Mouse (Mus musculus) spleen, postnatal 36 days (tissue): ENCODE results near the gene Abcc6.
A peak's percentile ranks its signal among the peaks of the same experiment; 100 is the strongest.

Source experiments
- DNase-seq, 2 experiments: peaks; one replicate each; pipeline ENCODE4 v3.0.0; 2022; ENCODE audit warnings: low spot score in 2 of 2, mixed read lengths in 1 of 2

Gene Abcc6

DNA sequence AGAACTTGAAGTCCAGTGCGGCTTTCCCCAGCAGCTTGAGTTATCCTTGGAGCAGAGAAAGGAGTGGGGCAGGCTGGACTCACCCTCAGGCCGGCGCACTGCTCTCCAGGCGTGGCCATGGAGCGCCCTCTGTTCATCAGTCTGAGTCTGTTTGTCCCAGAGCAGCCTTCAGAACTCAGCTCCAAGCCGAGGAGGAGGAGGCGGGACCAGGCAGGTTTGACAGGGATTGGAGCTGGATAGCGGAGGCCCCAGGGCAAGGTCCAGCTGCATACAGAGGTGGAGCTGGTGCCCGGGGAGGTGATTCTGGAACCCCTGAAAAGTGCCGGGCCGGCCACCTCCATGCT is at the start of gene Abcc6:
Gene Abcc6, minus strand, starts transcription at position 158 of the 344 bp plus-strand sequence.
- no peak for DNase-seq

DNA sequence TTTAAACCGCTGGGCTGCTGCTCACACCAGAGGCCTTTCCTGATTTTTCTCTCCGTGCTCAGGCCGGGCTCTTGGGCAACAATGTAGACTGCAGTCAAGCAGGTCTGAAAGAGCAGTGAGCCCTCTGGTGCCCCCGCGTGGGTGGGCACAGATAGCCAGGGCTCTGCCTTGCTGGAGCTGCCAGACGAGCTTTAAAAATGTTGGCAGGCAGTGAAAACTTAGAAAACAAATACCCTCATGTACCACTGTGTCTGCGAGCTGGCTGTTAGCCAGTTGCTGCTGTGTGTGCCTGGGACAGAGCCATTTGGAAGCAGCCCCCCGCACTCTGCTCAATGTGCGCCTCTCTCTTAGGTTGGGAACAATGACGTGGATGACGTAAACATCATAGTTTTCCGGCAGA is 47.6 kb upstream of the Abcc6 start:
- DNase-seq = no peak

DNA sequence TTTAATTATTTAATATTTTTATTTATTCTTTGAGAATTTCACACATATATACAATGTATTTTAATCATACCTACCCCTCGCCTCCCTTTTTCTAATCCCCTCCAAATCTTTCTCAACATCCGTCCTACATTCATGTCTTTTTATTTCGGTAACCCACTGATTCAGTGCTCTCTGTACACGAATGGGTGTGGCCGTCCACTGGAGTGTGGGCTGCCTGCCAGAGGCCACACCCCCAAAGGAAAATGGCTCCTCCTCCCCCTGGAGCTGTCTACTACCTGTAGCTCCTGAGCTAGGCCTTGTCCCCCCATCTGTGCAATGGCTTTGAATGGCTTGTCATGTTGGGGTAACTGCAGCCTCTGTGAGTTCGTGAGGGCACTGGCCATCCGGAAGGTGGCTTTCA is 46.7 kb upstream of the Abcc6 start:
- DNase-seq = no peak

DNA sequence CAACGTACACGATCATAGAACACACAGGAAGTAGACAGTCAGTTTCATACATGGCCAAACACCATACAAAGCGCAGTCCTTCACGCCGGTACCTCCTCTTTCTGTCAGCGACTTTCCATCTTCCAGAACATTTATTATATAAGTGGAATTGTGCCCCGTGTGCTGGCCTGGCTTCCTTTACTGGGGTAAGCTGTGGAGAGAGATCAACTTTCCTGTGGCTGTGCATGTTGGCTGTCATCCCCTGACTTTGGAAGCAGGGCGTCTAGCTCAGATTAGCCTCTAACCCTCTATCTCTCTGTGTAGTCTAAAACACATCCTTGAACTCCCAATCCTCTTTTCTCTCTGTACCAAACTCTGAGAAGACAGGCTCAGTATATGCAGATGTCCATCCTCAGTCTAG is 38.7 kb upstream of the Abcc6 start:
- no peak for DNase-seq

DNA sequence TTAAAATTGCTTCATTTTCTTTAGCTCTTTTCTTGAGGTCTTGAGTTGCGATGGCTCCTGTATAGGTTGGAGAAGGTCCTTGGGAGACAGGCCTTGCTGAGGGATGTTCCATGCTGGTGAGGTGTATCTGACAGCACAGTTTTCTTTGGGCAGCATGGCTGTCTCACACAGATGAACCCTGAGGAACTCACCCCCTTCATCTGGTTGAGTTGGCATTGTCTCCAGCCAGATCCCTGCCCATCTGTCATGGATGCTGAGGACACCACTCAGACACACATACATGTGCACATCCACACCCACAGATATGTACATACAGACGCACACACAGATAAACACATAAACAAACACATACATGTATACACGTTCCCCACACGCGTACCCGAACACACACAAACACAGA is 33.2 kb upstream of the Abcc6 start:
- no peak for DNase-seq

DNA sequence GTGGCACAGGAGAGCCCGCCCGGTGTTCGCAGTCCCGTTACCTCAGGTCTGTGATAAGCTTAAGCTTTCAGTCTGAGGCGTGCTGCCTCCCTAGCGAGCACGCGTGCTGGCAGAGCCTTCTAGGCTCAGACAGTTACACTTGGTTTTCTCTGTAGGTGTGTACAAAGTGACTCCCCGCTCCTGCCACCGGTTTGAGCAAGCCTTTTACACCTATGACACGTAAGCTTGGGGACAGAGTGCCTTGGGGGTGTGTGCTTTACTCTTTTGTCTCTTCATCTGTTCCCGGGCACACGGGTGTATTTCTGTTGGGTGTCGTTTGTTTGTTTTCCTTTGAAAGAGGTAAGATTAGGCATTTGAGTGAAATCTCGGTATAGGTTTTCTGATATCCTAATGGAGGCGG is 31.5 kb upstream of the Abcc6 start:
- no peak for DNase-seq

DNA sequence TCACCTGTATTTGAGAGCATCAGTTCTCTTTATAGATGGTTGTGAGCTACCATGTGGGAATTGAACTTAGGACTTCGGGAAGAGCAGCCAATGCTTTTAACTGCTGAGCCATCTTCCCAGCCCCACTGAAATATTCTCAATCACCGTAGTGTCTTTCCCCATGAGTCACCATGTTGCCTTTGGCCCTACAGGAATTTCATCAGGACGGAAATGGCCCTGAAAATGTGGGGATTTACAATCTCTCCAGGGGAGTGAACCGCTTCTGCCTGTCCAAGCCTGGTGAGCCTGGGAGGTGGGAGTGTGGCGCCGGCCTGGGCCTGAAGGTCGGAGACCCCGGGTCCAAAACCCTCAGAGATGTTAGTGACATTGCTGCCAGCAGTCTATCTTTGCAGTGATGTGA is 30.6 kb upstream of the Abcc6 start:
- DNase-seq = no peak

DNA sequence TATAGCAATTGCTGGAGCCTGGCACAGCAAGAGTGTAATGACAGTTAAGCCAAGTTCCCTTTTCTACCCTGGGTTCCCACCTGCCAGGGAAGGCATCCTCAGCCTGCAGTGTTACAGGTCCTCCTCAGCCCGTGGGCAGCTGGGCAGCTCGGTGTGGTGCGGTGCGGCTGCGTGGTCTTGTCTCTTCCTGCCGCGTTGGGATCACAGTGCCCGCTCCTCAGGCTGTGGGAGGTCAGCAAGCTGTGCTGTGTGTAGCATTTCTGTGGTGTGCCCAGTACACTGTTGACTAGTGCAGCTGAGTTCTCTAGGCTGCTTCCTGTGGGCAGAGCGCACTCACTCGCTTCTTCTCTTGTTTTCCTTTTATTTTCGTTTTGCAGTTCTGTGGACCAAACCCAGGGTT is 28.8 kb upstream of the Abcc6 start:
- DNase-seq = peak; percentile 61 to 63

DNA sequence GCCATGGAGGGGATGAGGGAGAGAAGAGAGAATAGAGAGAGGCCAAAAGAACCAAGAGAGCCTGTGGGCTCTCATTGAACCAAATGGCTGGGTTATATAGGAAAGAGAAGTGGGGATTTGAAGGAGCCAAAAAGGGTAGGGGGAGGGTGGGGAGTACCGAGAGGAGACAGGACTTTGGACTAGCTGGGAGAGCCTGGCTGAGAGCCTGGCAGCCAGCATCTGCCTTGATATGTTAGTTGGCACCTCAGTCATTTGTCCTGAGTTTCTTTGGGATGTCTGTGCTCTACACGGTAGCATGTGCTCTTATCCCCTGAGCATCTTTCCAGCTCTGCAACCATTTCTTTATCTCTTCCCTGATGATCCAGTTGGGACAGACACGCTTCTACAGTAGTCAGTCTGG is 23.5 kb upstream of the Abcc6 start:
- no peak for DNase-seq

DNA sequence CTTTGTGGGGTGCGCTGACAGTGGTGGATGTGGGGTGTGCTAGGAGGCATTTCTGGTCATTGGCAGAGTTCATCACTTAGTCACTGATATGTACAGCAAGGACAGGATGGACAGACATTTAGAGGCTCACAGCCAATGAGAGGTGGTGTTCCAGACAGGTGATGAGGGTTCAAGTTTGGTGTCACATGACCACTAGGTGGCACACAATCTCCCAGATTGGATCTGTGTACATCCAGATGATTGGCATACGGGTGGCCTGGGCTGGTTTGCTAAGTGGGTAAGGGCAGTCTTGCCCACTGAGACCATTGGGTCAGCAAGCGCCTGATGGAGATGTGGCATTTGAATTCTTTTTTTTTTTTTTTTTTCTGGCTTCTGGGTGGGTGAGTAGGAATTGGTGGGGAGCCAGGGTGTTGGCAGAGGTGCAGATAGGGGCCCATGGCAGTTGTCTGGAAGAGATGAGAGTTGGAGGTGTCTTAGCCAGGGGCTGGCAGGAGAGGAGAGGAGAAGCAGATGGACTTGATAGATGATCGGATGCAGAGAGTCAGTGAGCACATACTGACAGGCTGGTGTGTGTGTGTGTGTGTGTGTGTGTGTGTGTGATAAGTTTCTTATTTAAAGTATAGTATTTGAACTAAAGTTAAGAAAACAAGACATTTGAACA is 22.2 kb upstream of the Abcc6 start:
- peak; percentile 13 to 28 for DNase-seq

DNA sequence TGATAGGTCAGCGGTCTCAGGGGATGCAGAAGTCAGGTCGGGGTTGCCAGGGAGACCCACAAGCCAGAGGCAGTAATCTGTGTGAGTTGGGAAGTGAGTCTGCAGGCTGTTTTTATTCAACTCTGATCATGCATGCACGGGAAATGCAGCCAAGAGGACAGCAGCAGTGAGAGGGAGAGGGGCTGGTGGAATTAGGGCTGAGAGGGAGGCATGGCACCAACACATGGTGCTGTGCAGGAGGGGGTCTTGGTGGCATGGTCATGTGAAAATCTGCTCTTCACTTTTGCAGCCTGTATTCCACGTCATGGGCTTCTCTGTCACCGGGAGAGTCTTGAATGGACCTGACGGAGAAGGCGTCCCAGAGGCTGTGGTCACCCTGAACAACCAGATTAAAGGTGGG is 19.9 kb upstream of the Abcc6 start:
- no peak for DNase-seq

DNA sequence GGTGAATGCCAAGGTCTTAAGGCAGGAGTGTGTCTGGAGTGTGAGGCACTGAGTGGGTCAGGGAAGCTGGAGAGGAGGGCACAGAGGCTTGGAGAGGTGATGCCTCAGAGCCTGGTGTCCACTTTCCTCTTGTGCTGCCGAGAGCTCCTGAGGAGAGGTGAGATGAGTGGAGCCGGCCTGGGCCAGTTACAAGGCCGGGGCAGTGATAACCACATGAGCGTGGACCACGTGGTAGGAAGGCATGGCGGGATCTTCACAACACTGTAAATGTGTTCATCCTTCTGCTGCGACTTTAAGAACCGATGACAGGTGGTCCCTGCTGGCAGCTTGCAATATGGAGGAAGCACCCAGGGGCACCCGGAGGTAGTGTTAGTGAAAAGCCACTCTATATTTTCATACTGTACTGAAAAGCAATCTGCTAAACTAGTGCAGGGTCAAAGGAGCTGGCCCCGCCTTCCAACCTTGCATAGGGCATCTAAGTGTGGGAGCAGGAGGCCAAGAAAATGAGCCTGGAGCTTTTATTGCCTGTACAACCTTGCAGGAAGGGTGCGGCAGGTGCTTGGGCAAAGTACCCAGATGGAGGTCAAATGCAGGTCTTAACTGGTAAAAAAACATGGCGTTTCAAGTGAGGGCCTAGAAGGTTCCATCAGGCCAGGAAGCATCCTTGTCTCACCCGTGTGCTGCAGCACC is 17.9 kb upstream of the Abcc6 start:
- DNase-seq = no peak

DNA sequence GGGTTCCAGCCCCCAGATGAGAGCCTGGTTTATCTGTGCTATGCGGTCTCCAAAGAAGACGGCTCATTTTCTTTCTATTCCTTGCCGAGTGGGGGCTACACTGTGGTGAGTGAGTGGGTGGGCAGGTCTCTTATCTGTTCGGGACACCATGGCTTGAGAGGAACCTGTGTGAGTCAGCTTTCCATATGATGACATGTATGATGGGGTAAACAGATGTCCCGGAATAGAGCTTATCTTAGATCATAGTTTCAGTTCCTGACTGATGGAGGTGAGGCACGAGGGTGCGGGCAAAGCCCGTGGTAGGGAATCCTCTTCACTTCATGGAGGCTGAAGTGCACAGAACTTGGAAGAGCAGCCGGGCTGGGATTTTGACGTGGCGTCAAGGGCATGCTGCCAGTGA is 15.8 kb upstream of the Abcc6 start:
- no peak for DNase-seq

DNA sequence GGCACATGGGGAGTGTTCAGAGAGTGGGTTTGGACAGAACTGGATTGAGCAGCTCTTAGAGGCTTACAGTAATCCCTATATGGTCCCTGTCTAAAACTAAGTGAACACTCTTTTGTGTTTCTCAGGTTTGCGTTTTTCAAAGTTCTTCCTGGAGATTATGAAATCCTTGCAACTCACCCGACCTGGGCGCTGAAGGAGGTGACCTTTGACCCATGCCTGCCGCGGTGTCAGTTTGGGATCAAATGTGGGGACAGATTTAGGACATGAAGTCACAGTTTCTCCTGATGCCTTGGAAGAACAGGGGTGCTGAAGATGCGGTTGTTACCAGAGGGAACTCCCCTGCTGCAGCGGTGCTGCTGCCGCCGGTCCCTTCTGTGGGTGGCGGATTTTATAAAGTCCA is 14.0 kb upstream of the Abcc6 start:
- DNase-seq = no peak

DNA sequence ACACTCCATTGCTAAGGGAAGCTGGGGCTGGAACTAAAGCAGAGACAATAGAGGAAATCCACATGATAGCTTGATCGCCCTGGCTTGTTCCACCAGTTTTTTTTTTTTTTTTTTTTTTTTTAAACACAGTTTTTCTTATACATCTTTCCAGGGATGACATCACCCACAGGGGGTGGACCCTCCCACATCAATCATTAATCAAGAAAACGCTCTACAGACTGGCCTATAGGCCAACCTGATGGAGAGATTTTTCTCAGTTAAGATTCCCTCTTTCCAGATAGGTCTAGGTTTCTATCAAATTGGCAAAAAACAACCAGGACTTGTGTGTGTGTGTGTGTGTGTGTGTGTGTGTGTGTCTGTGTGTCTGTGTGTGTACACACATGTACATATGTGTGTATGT is 9.8 kb upstream of the Abcc6 start:
- DNase-seq = no peak

DNA sequence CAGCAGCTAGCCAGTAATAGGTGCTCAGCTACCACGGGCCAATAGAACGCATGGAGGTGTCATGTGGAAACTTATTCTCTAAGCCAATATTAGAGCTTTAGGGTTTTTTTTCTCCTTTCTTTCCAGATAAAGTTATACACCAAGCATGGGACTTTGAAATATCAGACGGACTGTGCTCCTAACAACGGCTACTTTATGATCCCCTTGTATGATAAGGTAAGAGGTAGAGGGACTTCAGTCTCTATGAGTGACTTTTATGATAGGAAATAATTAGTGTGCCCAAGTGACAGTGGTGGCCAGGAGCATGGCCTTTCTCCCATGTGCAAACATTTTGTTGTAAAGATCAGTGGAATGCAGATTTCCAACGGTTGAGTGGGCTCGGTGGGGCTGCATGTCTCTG is 7.3 kb upstream of the Abcc6 start:
- no peak for DNase-seq

DNA sequence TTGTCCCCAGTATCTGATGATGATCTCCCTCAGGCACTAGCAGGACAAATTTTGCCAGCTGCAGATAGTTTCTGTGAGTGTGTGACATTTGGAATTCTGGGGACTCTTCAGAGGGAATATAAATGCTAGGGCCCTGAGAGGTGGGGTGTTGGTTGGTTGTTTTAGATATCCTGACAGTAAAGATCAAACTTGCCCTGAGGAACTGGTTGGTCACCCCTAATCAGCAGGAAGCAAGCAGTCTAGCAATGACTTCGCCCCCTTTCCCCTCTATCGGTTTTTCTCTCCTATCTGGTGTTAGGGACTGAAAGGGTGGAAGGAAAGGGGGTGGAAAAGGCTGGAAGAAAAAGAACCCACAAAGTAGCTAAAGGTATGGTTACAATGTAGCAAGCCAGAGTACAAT is 5.4 kb upstream of the Abcc6 start:
- no peak for DNase-seq

DNA sequence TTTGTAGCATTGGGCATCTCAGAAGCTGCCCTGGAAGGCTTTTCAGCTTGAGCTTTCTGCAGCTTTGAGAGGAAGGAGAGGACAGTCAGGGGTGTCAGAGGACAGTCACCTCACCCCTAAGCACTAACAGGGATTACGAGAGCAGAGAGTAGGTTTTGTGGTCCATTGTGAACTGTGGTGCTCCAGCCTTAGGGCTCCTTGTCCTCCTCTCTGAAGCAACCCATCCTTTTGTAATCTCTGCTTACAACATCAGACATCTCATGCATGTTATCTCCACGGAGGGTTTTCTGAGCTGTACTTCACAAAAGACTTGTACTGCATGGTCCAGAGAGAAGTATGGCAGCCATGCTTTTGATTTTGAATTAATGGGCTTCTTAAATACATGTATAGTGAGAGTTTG is 4.9 kb upstream of the Abcc6 start:
- no peak for DNase-seq

DNA sequence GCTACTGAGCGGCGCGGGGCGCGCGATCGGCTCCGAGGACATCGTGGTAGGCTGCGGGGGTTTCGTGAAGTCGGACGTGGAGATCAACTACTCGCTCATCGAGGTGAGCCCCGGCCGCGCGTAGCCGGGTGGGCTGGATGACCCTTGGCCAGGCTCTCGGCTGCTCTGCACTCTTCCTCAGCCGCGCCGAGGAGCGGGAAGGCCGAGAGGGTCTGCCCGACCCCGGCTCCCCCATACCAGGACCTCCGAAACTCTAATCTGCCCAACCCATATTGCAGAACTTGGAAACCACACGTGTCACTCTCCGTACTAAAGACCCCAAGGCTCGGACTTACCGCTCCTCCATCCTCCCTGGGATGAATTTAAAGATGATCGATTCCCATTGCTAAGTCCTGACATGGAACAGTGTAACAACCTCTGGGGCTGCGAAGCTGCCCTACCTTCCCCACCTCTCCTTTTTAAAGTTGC is 3.8 kb upstream of the Abcc6 start:
- no peak for DNase-seq

DNA sequence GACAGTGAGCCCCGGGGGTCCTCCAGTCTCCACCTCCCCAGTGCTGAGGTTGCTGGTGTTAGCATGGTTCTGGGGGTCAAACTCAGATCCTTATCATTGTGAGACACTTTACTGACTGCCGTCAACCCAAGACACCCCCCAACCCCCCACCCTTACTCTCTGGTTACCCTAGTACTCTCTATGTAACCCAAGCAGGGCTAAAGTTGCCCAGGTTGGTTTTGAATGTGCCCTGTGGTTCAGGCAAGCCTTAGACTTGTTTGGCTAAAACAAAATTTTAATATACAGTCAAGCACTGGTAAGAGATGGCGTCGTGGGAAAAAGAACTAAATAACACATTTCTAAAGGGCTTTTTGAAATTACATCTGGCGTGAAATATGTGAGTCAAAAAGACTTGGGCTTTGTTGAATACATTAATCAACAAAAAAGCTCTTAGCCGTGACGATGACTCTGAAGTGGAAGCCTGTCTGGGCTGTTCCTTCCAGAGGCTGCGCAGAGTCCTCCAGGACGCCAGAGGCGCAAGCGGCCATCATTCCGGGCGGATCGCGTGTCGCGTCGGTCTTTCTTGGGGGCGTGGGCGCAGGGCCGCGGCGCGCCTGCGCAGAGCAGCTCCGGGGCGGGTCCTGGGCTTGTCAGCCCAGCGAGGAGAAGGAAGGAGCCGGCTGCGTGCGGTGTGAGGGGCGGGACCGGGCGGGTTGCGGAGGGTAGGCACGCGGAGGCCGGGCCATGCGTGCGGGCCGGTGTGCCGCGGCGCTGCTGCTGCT is 3.2 kb upstream of the Abcc6 start, which contains the start of gene Nomo1:
Gene Nomo1, plus strand, starts transcription at position 590 of the 761 bp plus-strand sequence.
- DNase-seq = peak; percentile 96

DNA sequence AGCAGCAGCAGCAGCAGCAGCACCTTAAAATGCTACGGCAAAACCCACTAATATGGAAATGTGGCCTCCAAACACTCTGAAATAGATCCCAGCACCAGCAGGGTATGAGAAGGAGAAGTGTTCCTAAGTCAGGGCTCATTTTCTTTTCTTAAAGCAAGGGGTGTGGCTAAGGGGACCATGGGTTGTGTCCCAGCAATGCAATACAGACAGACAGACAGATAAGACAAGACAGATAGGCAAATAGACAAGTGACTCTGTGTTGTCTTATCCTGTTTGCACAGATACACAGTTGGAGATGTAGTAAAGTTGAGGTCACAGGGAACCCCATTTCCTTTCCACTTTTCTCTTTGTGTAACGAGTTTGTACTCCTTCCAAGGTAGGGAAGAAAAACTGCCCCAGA is 973 bp upstream of the Abcc6 start:
- no peak for DNase-seq

DNA sequence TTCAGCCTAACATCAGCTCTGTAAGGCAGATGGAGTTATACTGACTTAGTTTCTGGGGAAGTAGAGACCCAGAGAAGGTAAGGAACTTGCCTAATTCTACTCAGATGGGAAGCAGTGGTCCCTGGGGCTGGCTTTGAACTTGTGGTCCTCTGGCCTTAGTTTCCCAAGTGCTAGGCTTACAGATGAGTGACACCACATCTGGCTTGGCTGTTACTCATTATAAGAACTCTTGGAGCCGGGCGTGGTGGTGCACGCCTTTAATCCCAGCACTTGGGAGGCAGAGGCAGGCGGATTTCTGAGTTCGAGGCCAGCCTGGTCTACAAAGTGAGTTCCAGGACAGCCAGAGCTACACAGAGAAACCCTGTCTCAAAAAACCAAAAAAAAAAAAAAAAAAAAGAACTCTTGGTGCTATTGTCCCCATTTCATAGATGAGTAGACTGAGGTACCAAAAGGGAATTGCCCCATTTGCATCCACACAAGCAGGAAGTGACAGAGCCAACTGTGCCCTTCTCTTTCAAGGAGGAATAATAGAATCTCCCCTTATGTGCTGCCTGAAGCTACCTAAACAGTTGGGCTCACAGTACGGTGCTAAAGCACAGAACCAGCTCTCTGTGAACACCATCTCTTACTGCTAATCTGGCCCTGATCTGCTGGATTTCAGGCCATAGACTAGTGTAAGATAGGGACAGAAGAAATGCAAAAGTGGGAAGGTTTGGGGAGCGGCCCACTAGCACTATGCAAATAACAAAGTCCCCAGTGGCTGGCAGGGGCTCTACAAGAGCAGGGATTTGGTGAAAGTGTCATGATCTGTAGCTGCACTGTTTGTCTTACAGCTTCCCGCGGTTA is 580 bp downstream of the Abcc6 start:
- no peak for DNase-seq
